Mouse (Mus musculus) adrenal gland, adult 8-10 months (tissue): ENCODE measurements at regions not wholly inside any gene's neighbourhood (a gene's known extent, or its start where the extent isn't known, plus 50 kb on each side); places are given as distances from the start of the nearest gene placed in this dataset.

Source experiments
- DNase-seq: peaks from one replicate; pipeline ENCODE4 v3.0.0; 2022
- microRNA-seq, 2 experiments: library from miRNA; unstranded; fragments of <30 nt; microRNA quantifications; one replicate each; pipeline ENCODE4 v1.2.0; 2022

GRCm38 (mm10) chr8:64342397-64342796 is 136.3 kb upstream of the Tll1 start:
- DNase-seq: no peak

- DNase-seq: no peak
These were observed 131.3 kb upstream of the Tll1 start for GRCm38 (mm10) chr8:64337356-64337755.

GRCm38 (mm10) chr8:64336546-64336945 is 130.5 kb upstream of the Tll1 start:
- DNase-seq: no peak

GRCm38 (mm10) chr8:64335495-64335894 is 129.4 kb upstream of the Tll1 start:
- DNase-seq: no peak

- no peak for DNase-seq
These were observed 117.9 kb upstream of the Tll1 start for GRCm38 (mm10) chr8:64323985-64324384.

- no peak for DNase-seq
These were observed 114.3 kb upstream of the Tll1 start for GRCm38 (mm10) chr8:64320343-64320742.

- DNase-seq: no peak
These were observed 113.2 kb upstream of the Tll1 start for GRCm38 (mm10) chr8:64319220-64319820.

GRCm38 (mm10) chr8:64318524-64319219 is 112.6 kb upstream of the Tll1 start:
- no peak for DNase-seq

- DNase-seq: no peak
These were observed 111.7 kb upstream of the Tll1 start for GRCm38 (mm10) chr8:64317815-64318214.

GRCm38 (mm10) chr8:64307995-64308394 is 101.9 kb upstream of the Tll1 start:
- DNase-seq: no peak

GRCm38 (mm10) chr8:64282806-64283205 is 76.7 kb upstream of the Tll1 start:
- no peak for DNase-seq

GRCm38 (mm10) chr8:64281598-64281997 is 75.5 kb upstream of the Tll1 start:
- DNase-seq: no peak

GRCm38 (mm10) chr8:64280391-64280790 is 74.3 kb upstream of the Tll1 start:
- DNase-seq: no peak

- no peak for DNase-seq
These were observed 70.0 kb upstream of the Tll1 start for GRCm38 (mm10) chr8:64276058-64276457.

GRCm38 (mm10) chr8:64265304-64265945 is 59.4 kb upstream of the Tll1 start:
- no peak for DNase-seq

Small RNAs in the stretch of these regions (microRNA-seq; reads per million reads assigned to microRNA genes)
- 0 reads per million in 2 experiments for gene Mir710
